Mouse (Mus musculus) embryonic facial prominence, embryonic 12.5 days (tissue): ENCODE data around the gene Fam50a. TPM values are rescaled to one million over a fixed set of nuclear protein-coding genes. Genes with fewer than 3 reads are reported as not detected.
"Not testable (repeated sequence)": the region's sequence is repeated elsewhere in the genome, so short reads cannot be mapped to it uniquely, and the experiment has no call there.

Source experiments
- ATAC-seq: fragments of 200-750 bp; cut with Nextera tagmentation; 2 replicates; pipeline ENCODE4 v1.8.0; 2017; ENCODE audit not compliant: insufficient number of reproducible peaks, insufficient read depth, low FRiP score, low TSS enrichment
- H3K27ac ChIP-seq: fragments of 300-500 bp; sonication (generic); 2 replicates; pipeline ENCODE4 v1.5.1; 2016; ENCODE audit warnings: mild to moderate bottlenecking
- H3K27me3 ChIP-seq: fragments of 300-500 bp; sonication (generic); 2 replicates; pipeline ENCODE4 v1.6.1; 2016; ENCODE audit warnings: mild to moderate bottlenecking, moderate library complexity
- H3K36me3 ChIP-seq: fragments of 300-500 bp; sonication (generic); 2 replicates; pipeline ENCODE4 v1.6.1; 2016; ENCODE audit warnings: mild to moderate bottlenecking
- H3K4me1 ChIP-seq: fragments of 300-500 bp; sonication (generic); 2 replicates; pipeline ENCODE4 v1.6.1; 2016
- H3K4me2 ChIP-seq: fragments of 300-500 bp; sonication (generic); replicated peaks from 2 replicates; pipeline ENCODE4 v1.6.1; 2016; ENCODE audit warnings: mild to moderate bottlenecking, moderate library complexity
- H3K4me3 ChIP-seq: fragments of 300-500 bp; sonication (generic); 2 replicates; pipeline ENCODE4 v1.5.1; 2016; ENCODE audit warnings: mild to moderate bottlenecking
- H3K9ac ChIP-seq: fragments of 300-500 bp; sonication (generic); 2 replicates; pipeline ENCODE4 v1.6.1; 2016; ENCODE audit warnings: mild to moderate bottlenecking, moderate library complexity
- H3K9me3 ChIP-seq: fragments of 300-500 bp; sonication (generic); 2 replicates; pipeline ENCODE4 v1.6.1; 2016; ENCODE audit warnings: mild to moderate bottlenecking, moderate library complexity
- WGBS: fragments of 180-500 bp; shearing (Covaris S2); methylation state at CpG from one replicate; pipeline ENCODE4 v1.1.7; 2016; 5-methylcytosine and 5-hydroxymethylcytosine counted together
- microRNA-seq: library from miRNA; unstranded; fragments of <30 nt; microRNA quantifications from one replicate; pipeline ENCODE4, GENCODE M21; 2017
- polyA plus RNA-seq: library from polyadenylated mRNA; unstranded; fragments of >200 nt; fragmentation: Nextera tagmentation; extraction: Ambion mirVana; gene quantifications from 2 replicates; pipeline ENCODE4 v1.2.1, GENCODE M21; 2016

Fam50a gene
- polyA plus RNA-seq, 1 experiment from 2014 or later, result 68.5 TPM

DNA sequence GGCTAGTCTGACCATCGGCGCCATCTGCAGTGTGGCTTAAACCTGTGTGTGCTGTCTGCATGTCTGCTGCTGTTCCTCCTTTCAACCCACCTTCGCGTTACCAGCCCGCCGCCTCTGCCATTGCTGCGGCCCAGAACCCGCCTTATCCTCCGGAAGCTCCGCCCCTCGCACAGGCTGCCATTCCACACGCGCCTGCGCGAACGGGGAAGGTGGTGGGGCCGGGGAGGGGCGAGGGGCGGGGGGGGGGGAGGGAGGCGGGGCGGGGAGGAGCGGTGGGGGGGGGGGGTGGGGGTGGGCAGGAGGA is 40.6 kb downstream of the Fam50a start, which contains the start of gene Lage3:
Gene Lage3, minus strand, starts transcription at position 152 of the 304 bp plus-strand sequence.
- 40% methylated on average over 12 of the region's 22 CpGs for WGBS
- Histone ChIP-seq H3K4me2 (peak within 1 kb of the TSS; percentile 50), H3K9me3 (no peaks in the 10 kb centered on the region), H3K4me1 (no peaks in the 10 kb centered on the region), H3K9ac (peak within 1 kb of the TSS; percentile 63), H3K36me3 (no peaks in the 10 kb centered on the region), H3K27me3 (no peaks in the 10 kb centered on the region), H3K27ac (peak within 1 kb of the TSS; percentile 36; the same call in 1 of the 2 replicates), H3K4me3 (peak within 1 kb of the TSS; percentile 45)
- 0 out of 2 replicates have a peak, but pooled peaks have one; percentile 82 for ATAC-seq

DNA sequence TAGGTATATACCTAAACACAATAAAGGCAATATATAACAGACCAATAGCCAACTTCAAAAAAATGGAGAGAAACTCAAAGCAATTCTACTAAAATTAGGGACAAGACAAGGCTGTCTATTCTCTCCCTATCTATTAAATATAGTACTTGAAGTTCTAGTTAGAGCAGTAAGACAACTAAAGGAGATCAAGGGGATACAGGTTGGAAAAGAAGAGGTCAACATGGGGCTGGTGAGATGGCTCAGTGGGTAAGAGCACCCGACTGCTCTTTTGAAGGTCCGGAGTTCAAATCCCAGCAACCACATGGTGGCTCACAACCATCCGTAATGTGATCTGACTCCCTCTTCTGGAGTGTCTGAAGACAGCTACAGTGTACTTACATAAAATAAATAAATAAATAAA is 44.2 kb downstream of the Fam50a start:
- not testable (repeated sequence) for ATAC-seq, H3K9ac ChIP-seq, H3K36me3 ChIP-seq, H3K4me1 ChIP-seq, H3K4me2 ChIP-seq, H3K27me3 ChIP-seq, H3K4me3 ChIP-seq, H3K9me3 ChIP-seq, H3K27ac ChIP-seq
- 93% methylated on average over 3 of the region's 3 CpGs for WGBS

DNA sequence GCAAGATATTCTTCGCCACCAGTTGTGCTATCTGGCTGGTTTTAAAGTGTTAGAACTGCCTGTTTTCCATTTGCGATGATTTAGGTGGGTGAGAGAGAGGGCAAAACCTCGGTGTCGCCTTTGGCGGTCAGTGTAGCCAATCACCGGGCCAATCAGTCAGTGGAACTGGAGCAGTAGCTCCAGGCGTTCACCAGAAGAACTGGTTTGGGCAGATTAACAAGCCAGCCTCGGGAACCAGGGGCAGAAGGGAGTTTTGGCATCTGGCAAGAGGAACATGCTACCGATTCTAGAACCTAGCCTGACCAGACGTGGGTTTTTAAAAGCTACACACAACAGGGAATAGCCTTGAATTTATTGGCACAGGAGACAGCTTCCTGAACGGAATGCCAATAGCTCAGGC is 46.3 kb downstream of the Fam50a start:
- Histone ChIP-seq H3K4me2 (no peak overlapping the region), H3K4me1 (no peaks in the 10 kb centered on the region), H3K27ac (no peak overlapping the region), H3K9ac (no peak overlapping the region), H3K36me3 (no peaks in the 10 kb centered on the region), H3K9me3 (no peaks in the 10 kb centered on the region), H3K4me3 (no peak overlapping the region), H3K27me3 (no peaks in the 10 kb centered on the region)
- no peak for ATAC-seq
- WGBS, result 42% methylated on average over 11 of the region's 11 CpGs

DNA sequence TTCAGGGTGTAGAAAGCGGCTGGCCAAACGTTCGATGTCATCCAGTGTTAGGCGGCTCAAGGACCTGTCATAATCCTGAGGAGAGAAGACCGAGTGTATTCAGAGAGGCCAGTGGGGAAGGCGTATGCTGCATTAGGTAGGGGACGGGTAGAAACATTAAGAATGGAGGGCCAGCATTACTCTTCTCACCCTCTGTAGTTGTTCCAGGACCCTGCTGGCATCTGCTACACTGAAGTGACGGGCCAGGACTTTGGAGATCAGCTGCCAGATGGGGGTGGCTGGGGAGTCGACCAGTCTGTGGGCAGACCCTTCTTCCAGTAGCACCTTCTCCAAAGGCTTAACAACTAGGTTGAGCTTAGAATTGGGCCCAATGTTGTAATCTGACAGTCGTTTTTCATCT is 54.7 kb downstream of the Fam50a start:
- no peaks in the 10 kb centered on the region for H3K9me3 ChIP-seq

DNA sequence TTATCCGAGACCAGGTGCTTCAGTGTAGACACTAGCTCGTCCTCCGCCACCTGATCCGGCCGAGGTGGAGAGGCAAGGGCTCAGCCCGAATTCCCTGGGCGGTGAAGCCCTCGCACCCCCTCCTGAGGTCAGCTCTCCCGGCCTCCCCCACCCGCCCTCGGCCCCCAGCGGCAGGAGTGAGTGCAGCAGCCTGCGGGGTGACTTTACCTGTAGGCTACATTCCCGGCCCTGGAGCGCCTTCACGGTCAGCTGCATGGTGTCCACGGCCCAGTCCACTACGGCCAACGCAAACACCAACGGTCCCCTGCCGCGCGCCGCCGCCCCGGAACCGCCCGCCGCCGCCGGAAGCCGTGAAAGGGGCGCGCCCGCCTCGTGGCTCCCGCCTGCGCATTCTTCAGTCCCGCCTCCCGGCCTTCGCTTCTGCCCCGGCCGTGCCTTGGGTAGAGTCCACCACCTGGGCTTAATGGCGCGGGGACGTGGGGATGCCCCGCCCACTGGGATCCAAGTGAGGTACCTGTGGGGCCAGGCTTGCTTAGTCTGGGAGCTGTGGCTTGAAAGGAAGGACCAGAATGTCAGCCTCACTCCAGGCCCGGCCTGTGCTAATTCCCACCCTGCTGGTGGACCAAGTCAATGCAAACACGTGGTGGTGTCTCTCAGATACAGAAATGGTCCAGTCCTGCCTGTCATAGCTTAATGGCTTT is 55.5 kb downstream of the Fam50a start:
- ATAC-seq, result peak; percentile 75
- Histone ChIP-seq H3K9ac (peak overlapping the region; percentile 82), H3K9me3 (no peaks in the 10 kb centered on the region), H3K4me1 (no peaks in the 10 kb centered on the region), H3K36me3 (no peaks in the 10 kb centered on the region), H3K4me2 (peak overlapping the region; percentile 57), H3K27ac (peak overlapping the region; percentile 75), H3K4me3 (peak overlapping the region; percentile 57), H3K27me3 (no peaks in the 10 kb centered on the region)
- 31% methylated on average over 41 of the region's 49 CpGs for WGBS

More for the DNA sequence above, 54.7 kb downstream of the Fam50a start:
- Histone ChIP-seq H3K4me3 (peak overlapping the region; percentile 57), H3K27me3 (no peaks in the 10 kb centered on the region), H3K9ac (peak overlapping the region; percentile 82), H3K4me2 (peak overlapping the region; percentile 57), H3K27ac (no peak overlapping the region), H3K4me1 (no peaks in the 10 kb centered on the region), H3K36me3 (no peaks in the 10 kb centered on the region)
- 71% methylated on average over 10 of the region's 10 CpGs for WGBS
- no peak for ATAC-seq

Small RNAs within 50 kb of the gene (microRNA-seq; reads per million reads assigned to microRNA genes)
- gene Mir7091, result 0.73 reads per million
- gene Mir7092, result not detected

Other genes with a start within 250 kb of the Fam50a start
- not detected in 2 replicates for gene Opn1mw, start 185.6 kb upstream of the Fam50a start, polyA plus RNA-seq
- 14.8 and 15.6 TPM in 2 replicates for gene Mecp2, start 177.7 kb upstream of the Fam50a start, polyA plus RNA-seq
- gene Tex28, start 145.2 kb upstream of the Fam50a start, polyA plus RNA-seq, result not detected in 2 replicates
- 0.08 TPM in 1 of 2 replicates, not detected in the other for gene Tktl1, start 135.8 kb upstream of the Fam50a start, polyA plus RNA-seq
- gene Flna, start 63.2 kb upstream of the Fam50a start, polyA plus RNA-seq, result 359 and 360 TPM in 2 replicates
- 21.9 and 24.4 TPM in 2 replicates for gene Emd, start 58.3 kb upstream of the Fam50a start, polyA plus RNA-seq
- gene Rpl10, start 42.2 kb upstream of the Fam50a start, polyA plus RNA-seq, result 745 and 775 TPM in 2 replicates
- gene Taz, start 31.1 kb upstream of the Fam50a start, polyA plus RNA-seq, result 84.4 and 85.7 TPM in 2 replicates
- 9.1 and 9.6 TPM in 2 replicates for gene Dnase1l1, start 30.7 kb upstream of the Fam50a start, polyA plus RNA-seq
- 114 and 120 TPM in 2 replicates for gene Atp6ap1, start 15.9 kb upstream of the Fam50a start, polyA plus RNA-seq
- gene Gdi1, start 8.0 kb upstream of the Fam50a start, polyA plus RNA-seq, result 305 and 323 TPM in 2 replicates
- gene Plxna3, start 16.0 kb downstream of the Fam50a start, polyA plus RNA-seq, result 25.1 and 31.1 TPM in 2 replicates
- 114 and 122 TPM in 2 replicates for gene Lage3, start 40.6 kb downstream of the Fam50a start, polyA plus RNA-seq
- gene Ubl4a, start 60.2 kb downstream of the Fam50a start, polyA plus RNA-seq, result 62.1 and 62.2 TPM in 2 replicates
- gene Slc10a3, start 60.3 kb downstream of the Fam50a start, polyA plus RNA-seq, result 16.4 and 18.2 TPM in 2 replicates
- 34.2 and 34.3 TPM in 2 replicates for gene Fam3a, start 80.2 kb downstream of the Fam50a start, polyA plus RNA-seq
- 19.4 and 20.0 TPM in 2 replicates for gene Ikbkg, start 80.3 kb downstream of the Fam50a start, polyA plus RNA-seq
- gene G6pdx, start 116.2 kb downstream of the Fam50a start, polyA plus RNA-seq, result 47.6 and 51.3 TPM in 2 replicates
- not detected in 2 replicates for gene Gm6880, start 168.4 kb downstream of the Fam50a start, polyA plus RNA-seq